Mouse (Mus musculus) CH12.LX (cell line): ENCODE data around the gene Rnf41.

Experiments used
- CTCF ChIP-seq, 2 experiments: IDR thresholded peaks in 1 of 2; conservative IDR thresholded peaks in 1 of 2; 2 replicates each; pipeline ENCODE4 v1.5.1; 2011 to 2012; ENCODE audit warnings: low read depth in 2 of 2, low read length in 2 of 2, improper control_type of control experiment in 1 of 2, inconsistent platforms in 1 of 2, mild to moderate bottlenecking in 1 of 2, moderate library complexity in 1 of 2
- HCFC1 ChIP-seq: IDR thresholded peaks from 2 replicates; pipeline ENCODE4 v1.6.1; 2012; ENCODE audit warnings: low read depth, mild to moderate bottlenecking, inconsistent platforms, low read length, improper control_type of control experiment
- POLR2A ChIP-seq: IDR thresholded peaks from 2 replicates; pipeline ENCODE4 v1.6.1; 2011; ENCODE audit warnings: low read depth, mild to moderate bottlenecking, improper control_type of control experiment, low read length
- ZNF384 ChIP-seq: IDR thresholded peaks from 2 replicates; pipeline ENCODE4 v1.6.1; 2012; ENCODE audit warnings: low read depth, low read length, improper control_type of control experiment, inconsistent platforms

- TF ChIP-seq HCFC1, result no peak
- TF ChIP-seq CTCF (conservative IDR thresholded peaks at IDR 0.05 in 1 of 2, IDR thresholded peaks at IDR 0.05 in 1 of 2; ENCODE audit: low read depth in 2 of 2, low read length in 2 of 2), result no peak
- no peak for TF ChIP-seq ZNF384
- TF ChIP-seq POLR2A, result no peak
Observed at GRCm38 (mm10) chr10:128459409-128460269, 48.2 kb downstream of the Rnf41 start.
